Mouse (Mus musculus): ENCODE measurements around the gene Lmln. TPM values are rescaled to one million over a fixed set of nuclear protein-coding genes. Genes with fewer than 3 reads are reported as not detected.
"Not testable (repeated sequence)": the region's sequence is repeated elsewhere in the genome, so short reads cannot be mapped to it uniquely, and the experiment has no call there.

Lmln gene
- polyA plus RNA-seq, 1 experiment from 2014 or later = 1.6 TPM

- 58% methylated on average over 4 of the region's 4 CpGs for WGBS
- no peaks in the 10 kb centered on the region for H3K27me3 ChIP-seq (replicated peaks)
- no peak overlapping the region for H3K4me2 ChIP-seq
- H3K4me3 ChIP-seq (replicated peaks) = no peak overlapping the region
- H3K9me3 ChIP-seq = no peaks in the 10 kb centered on the region
- H3K4me1 ChIP-seq = no peaks in the 10 kb centered on the region
- H3K36me3 ChIP-seq = no peaks in the 10 kb centered on the region
- H3K27ac ChIP-seq = no peak overlapping the region
- ATAC-seq (ENCODE audit: insufficient read depth, low FRiP score, low read depth) = no peak
- H3K9ac ChIP-seq = no peak overlapping the region
Measured at GRCm38 (mm10) chr16:33036006-33036405, 26.3 kb upstream of the Lmln start.

- H3K36me3 ChIP-seq = no peaks in the 10 kb centered on the region
- no peaks in the 10 kb centered on the region for H3K9me3 ChIP-seq
- ATAC-seq (ENCODE audit: insufficient read depth, low FRiP score, low read depth) = no peak
- no peaks in the 10 kb centered on the region for H3K4me1 ChIP-seq
- 71% methylated on average over 1 of the region's 1 CpGs for WGBS
- H3K4me3 ChIP-seq (replicated peaks) = no peak overlapping the region
- no peak overlapping the region for H3K9ac ChIP-seq
- no peaks in the 10 kb centered on the region for H3K27me3 ChIP-seq (replicated peaks)
- H3K27ac ChIP-seq = no peak overlapping the region
- H3K4me2 ChIP-seq = no peak overlapping the region
Measured at GRCm38 (mm10) chr16:33042682-33043081, 19.6 kb upstream of the Lmln start.

DNA sequence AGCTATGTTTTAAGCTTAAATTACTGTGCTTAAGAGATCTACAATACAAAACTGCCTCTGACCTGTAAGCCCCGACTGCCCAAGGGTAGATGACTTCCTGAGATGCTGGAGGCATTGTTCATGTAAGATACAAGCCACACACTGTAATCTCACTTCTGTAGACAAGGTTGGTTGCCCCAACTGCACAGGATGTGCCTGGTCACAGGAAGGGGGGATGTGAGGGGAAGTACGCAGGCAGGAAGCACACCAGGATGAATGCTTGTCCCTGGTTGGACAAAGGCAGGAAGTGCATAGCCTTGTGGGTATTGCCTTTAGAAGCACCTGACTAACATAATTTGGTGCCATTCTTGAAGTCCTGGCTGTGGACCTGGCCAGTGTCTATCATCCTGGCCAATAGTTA lies 19.1 kb upstream of the Lmln start:
- Histone ChIP-seq H3K4me3 (replicated peaks) (no peak overlapping the region), H3K27me3 (replicated peaks) (no peaks in the 10 kb centered on the region), H3K9ac (no peak overlapping the region), H3K4me2 (no peak overlapping the region), H3K9me3 (no peaks in the 10 kb centered on the region), H3K27ac (no peak overlapping the region), H3K4me1 (no peaks in the 10 kb centered on the region), H3K36me3 (no peaks in the 10 kb centered on the region)
- no peak for ATAC-seq (ENCODE audit: insufficient read depth, low FRiP score, low read depth)
- whole genome bisulfite sequencing = 61% methylated on average over 2 of the region's 2 CpGs

DNA sequence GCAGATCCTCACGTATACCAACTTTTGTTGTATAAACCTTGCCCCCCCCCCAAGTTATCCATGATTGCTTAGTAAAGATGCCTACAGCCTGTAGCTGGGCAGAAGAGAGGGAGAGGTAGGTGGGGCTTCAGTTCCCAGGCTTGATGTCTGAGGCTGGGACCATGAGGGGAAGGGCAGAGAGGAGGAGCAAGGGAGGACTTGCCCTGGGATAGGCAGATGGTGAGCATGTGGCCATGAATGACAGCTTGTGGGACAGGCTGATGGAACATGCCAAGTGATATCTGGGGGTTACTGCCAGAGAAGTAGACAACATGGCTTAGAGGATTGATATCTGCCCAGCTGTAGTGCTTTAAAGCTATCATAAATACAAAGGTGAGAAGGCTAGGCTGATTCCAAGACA lies 14.3 kb upstream of the Lmln start:
- Histone ChIP-seq H3K4me3 (replicated peaks) (no peak overlapping the region), H3K9me3 (no peaks in the 10 kb centered on the region), H3K4me2 (no peak overlapping the region), H3K36me3 (no peaks in the 10 kb centered on the region), H3K27me3 (replicated peaks) (no peaks in the 10 kb centered on the region), H3K27ac (no peak overlapping the region), H3K4me1 (no peaks in the 10 kb centered on the region), H3K9ac (no peak overlapping the region)
- no peak for ATAC-seq (ENCODE audit: insufficient read depth, low FRiP score, low read depth)
- 91% methylated on average over 1 of the region's 1 CpGs for WGBS

GRCm38 (mm10) chr16:33048686-33049085 lies 13.6 kb upstream of the Lmln start:
- H3K4me1 ChIP-seq = no peaks in the 10 kb centered on the region
- H3K4me3 ChIP-seq (replicated peaks) = no peak overlapping the region
- H3K4me2 ChIP-seq = no peak overlapping the region
- ATAC-seq (ENCODE audit: insufficient read depth, low FRiP score, low read depth) = no peak
- H3K27ac ChIP-seq = no peak overlapping the region
- no peaks in the 10 kb centered on the region for H3K9me3 ChIP-seq
- H3K27me3 ChIP-seq (replicated peaks) = no peaks in the 10 kb centered on the region
- H3K9ac ChIP-seq = no peak overlapping the region
- H3K36me3 ChIP-seq = no peaks in the 10 kb centered on the region
- 63% methylated on average over 2 of the region's 2 CpGs for WGBS

GRCm38 (mm10) chr16:33049809-33050208 lies 12.5 kb upstream of the Lmln start:
- no peak overlapping the region for H3K27ac ChIP-seq
- ATAC-seq (ENCODE audit: insufficient read depth, low FRiP score, low read depth) = no peak
- no peaks in the 10 kb centered on the region for H3K27me3 ChIP-seq (replicated peaks)
- WGBS = 89% methylated on average over 16 of the region's 16 CpGs
- H3K9ac ChIP-seq = no peak overlapping the region
- H3K4me1 ChIP-seq = no peaks in the 10 kb centered on the region
- H3K4me2 ChIP-seq = no peak overlapping the region
- H3K36me3 ChIP-seq = no peaks in the 10 kb centered on the region
- H3K9me3 ChIP-seq = no peaks in the 10 kb centered on the region
- no peak overlapping the region for H3K4me3 ChIP-seq (replicated peaks)

- H3K4me3 ChIP-seq (replicated peaks) = no peak overlapping the region
- H3K4me1 ChIP-seq = peaks cover 4% of the 10 kb centered on the region
- H3K4me2 ChIP-seq = no peak overlapping the region
- no peak overlapping the region for H3K9ac ChIP-seq
- no peaks in the 10 kb centered on the region for H3K36me3 ChIP-seq
- no peak for ATAC-seq (ENCODE audit: insufficient read depth, low FRiP score, low read depth)
- H3K9me3 ChIP-seq = no peaks in the 10 kb centered on the region
- no peak overlapping the region for H3K27ac ChIP-seq
- no peaks in the 10 kb centered on the region for H3K27me3 ChIP-seq (replicated peaks)
- 62% methylated on average over 5 of the region's 5 CpGs for WGBS
Measured at GRCm38 (mm10) chr16:33053141-33053540, 9.2 kb upstream of the Lmln start.

DNA sequence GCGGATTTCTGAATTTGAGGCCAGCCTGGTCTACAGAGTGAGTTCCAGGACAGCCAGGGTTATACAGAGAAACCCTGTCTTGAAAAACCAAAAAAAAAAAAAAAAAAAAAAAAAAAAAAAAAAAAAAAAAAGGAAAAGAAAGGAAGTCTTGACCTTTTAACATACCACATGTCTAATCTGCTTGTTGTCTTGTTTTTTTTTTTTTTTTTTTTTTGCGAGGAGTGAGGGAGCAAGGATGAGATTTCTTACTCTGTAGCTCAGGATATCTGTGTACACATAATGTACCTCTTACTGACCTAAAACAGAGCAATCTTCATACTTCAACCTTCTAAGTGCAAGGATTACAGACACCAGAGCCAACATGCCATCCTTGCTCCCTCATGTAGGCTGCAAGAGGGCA lies 7.4 kb upstream of the Lmln start:
- H3K4me2 ChIP-seq; H3K27me3 ChIP-seq (replicated peaks); H3K27ac ChIP-seq; H3K9me3 ChIP-seq; H3K4me3 ChIP-seq (replicated peaks); H3K9ac ChIP-seq; ATAC-seq (ENCODE audit: insufficient read depth, low FRiP score, low read depth): not testable (repeated sequence)
- Histone ChIP-seq H3K36me3 (peaks cover 13% of the 10 kb centered on the region; the same call in 1 of the 2 replicates), H3K4me1 (peaks cover 17% of the 10 kb centered on the region)
- 74% methylated on average over 2 of the region's 2 CpGs for WGBS

- Histone ChIP-seq H3K9me3 (no peaks in the 10 kb centered on the region), H3K4me1 (peaks cover 17% of the 10 kb centered on the region), H3K27me3 (replicated peaks) (no peaks in the 10 kb centered on the region), H3K4me3 (replicated peaks) (peak overlapping the region; percentile 95), H3K4me2 (peak overlapping the region; percentile 58), H3K36me3 (peaks cover 18% of the 10 kb centered on the region), H3K9ac (no peak overlapping the region), H3K27ac (no peak overlapping the region)
- ATAC-seq (ENCODE audit: insufficient read depth, low FRiP score, low read depth) = 0 out of 2 replicates have a peak, but pooled peaks have one; percentile 12
- WGBS = 20% methylated on average over 10 of the region's 10 CpGs
Measured at GRCm38 (mm10) chr16:33055655-33056054, 6.7 kb upstream of the Lmln start.

DNA sequence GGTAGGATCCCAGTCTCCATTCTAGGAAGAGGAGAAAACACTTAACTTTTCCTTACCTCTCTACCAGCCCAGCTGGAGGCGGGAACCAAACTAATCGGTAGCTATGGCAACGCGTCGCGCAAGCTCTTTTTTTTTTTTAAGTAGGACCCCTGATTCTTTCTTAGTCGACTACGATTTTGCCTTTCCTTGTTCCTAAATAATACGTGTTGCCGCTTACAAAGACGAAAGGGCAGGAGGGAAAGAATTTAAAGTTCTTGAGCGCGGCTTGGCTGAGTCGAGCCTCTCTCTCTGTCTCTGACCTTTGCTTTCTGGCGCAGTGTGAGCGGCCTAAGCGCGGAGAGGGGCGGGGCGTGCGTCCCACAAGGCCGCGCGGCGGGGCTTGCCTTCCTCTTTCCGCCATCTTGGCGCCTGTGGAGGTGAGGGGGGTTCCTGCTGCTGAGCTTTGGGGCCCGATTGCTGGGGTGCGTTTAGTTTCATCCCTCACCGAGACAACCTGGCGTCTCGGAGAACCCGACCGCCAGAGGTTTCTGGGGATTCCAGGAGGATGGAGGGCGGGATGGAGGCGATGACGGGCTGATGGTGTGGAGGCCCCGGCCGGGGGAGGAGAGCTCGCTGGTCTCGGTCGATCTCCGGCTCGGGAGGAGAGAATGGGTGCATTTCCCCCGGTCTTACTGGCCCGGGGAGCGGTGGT lies 6.1 kb upstream of the Lmln start, which contains the start of the genes Iqcg and Rpl35a:
Gene Iqcg (minus strand): TSS at position 124 of the 691 bp plus-strand sequence.
Gene Rpl35a (plus strand): TSS at position 359 of the 691 bp plus-strand sequence.
- Histone ChIP-seq H3K4me2 (peak within 1 kb of the TSS; percentile 58), H3K27me3 (replicated peaks) (no peaks in the 10 kb centered on the region), H3K9me3 (no peaks in the 10 kb centered on the region), H3K4me3 (replicated peaks) (peak within 1 kb of the TSS; percentile 95), H3K4me1 (peaks cover 17% of the 10 kb centered on the region), H3K27ac (peak within 1 kb of the TSS; percentile 89), H3K36me3 (peaks cover 22% of the 10 kb centered on the region), H3K9ac (peak within 1 kb of the TSS; percentile 99)
- ATAC-seq (ENCODE audit: insufficient read depth, low FRiP score, low read depth) = peak; percentile 90
- under 1% methylated on average over 47 of the region's 47 CpGs for WGBS

- Histone ChIP-seq H3K4me3 (replicated peaks) (peak overlapping the region; percentile 95), H3K4me1 (peaks cover 20% of the 10 kb centered on the region), H3K4me2 (peak overlapping the region; percentile 54), H3K36me3 (peaks cover 22% of the 10 kb centered on the region), H3K9me3 (no peaks in the 10 kb centered on the region), H3K27ac (peak overlapping the region; percentile 89), H3K27me3 (replicated peaks) (no peaks in the 10 kb centered on the region), H3K9ac (peak overlapping the region; percentile 99)
- ATAC-seq (ENCODE audit: insufficient read depth, low FRiP score, low read depth) = no peak
- WGBS = under 1% methylated on average over 24 of the region's 24 CpGs
Measured at GRCm38 (mm10) chr16:33056786-33057185, 5.5 kb upstream of the Lmln start.

- H3K4me2 ChIP-seq = peak overlapping the region; percentile 54
- H3K4me3 ChIP-seq (replicated peaks) = peak overlapping the region; percentile 17
- WGBS = 93% methylated on average over 16 of the region's 16 CpGs
- ATAC-seq (ENCODE audit: insufficient read depth, low FRiP score, low read depth) = no peak
- H3K4me1 ChIP-seq = peaks cover 23% of the 10 kb centered on the region
- H3K27me3 ChIP-seq (replicated peaks) = no peaks in the 10 kb centered on the region
- H3K36me3 ChIP-seq = peaks cover 22% of the 10 kb centered on the region
- H3K9ac ChIP-seq = no peak overlapping the region; the same call in 1 of the 2 replicates
- no peaks in the 10 kb centered on the region for H3K9me3 ChIP-seq
- H3K27ac ChIP-seq = no peak overlapping the region
Measured at GRCm38 (mm10) chr16:33058033-33058432, 4.3 kb upstream of the Lmln start.

All from stomach, embryonic 15.5 days (tissue).